Mouse (Mus musculus) bone marrow macrophage, adult 2 months (primary cell): ENCODE data around the gene Tat. TPM values are rescaled to one million over a fixed set of nuclear protein-coding genes. Genes with fewer than 3 reads are reported as not detected.

Experiments
- H3K27ac ChIP-seq: 2 replicates; pipeline ENCODE4 v1.5.1; 2012; ENCODE audit warnings: low read depth, low read length; ENCODE audit not compliant: insufficient read depth
- H3K4me1 ChIP-seq: 2 replicates; pipeline ENCODE4 v1.6.1; 2012; ENCODE audit warnings: low read length; ENCODE audit not compliant: control insufficient read depth, insufficient read depth
- H3K4me3 ChIP-seq: 2 replicates; pipeline ENCODE4 v1.5.1; 2012; ENCODE audit warnings: mild to moderate bottlenecking, low read length, moderate library complexity; ENCODE audit not compliant: insufficient read depth
- CTCF ChIP-seq: IDR thresholded peaks from 2 replicates; pipeline ENCODE4 v1.5.1; 2012; ENCODE audit warnings: low read depth, mild to moderate bottlenecking, low read length, moderate library complexity
- POLR2A ChIP-seq: IDR thresholded peaks from 2 replicates; pipeline ENCODE4 v1.6.1; 2012; ENCODE audit warnings: mild to moderate bottlenecking, low read depth, low read length, borderline replicate concordance
- polyA plus RNA-seq: library from polyadenylated mRNA; stranded (reverse); fragments of >200 nt; gene quantifications from 2 replicates; pipeline ENCODE4 v1.2.4, GENCODE M21; 2012; ENCODE audit not compliant: missing spikeins, insufficient read depth, insufficient read length

Gene Tat
- polyA plus RNA-seq, 1 experiment, result not detected

DNA sequence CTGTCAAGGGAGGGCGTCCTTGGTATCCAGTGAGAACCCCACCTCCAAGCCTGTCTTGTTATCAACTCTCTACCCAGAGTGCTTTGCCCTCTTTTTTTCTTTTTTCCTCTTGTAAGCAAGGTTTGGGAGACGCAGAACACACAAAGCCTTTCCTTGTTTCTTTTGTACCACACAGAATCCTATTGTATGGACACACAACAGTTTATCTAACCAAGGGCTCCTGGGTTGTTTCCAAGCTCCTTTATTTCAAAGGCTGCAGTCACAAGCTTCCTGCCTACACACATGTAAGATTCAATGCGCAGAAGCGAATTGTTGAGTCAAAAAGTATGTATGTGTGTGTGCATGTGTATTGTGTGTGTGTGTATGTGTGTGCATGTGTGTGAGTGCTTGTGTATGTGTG, 44.1 kb downstream of the Tat start:
- Histone ChIP-seq H3K27ac (no peak overlapping the region), H3K4me1 (no peaks in the 10 kb centered on the region), H3K4me3 (no peak overlapping the region)
- TF ChIP-seq POLR2A (no peak), CTCF (no peak)

GRCm38 (mm10) chr8:110036156-110036555, 45.9 kb downstream of the Tat start:
- no peak overlapping the region for H3K4me3 ChIP-seq
- no peak overlapping the region for H3K27ac ChIP-seq
- no peaks in the 10 kb centered on the region for H3K4me1 ChIP-seq
- no peak for TF ChIP-seq POLR2A
- no peak for TF ChIP-seq CTCF

DNA sequence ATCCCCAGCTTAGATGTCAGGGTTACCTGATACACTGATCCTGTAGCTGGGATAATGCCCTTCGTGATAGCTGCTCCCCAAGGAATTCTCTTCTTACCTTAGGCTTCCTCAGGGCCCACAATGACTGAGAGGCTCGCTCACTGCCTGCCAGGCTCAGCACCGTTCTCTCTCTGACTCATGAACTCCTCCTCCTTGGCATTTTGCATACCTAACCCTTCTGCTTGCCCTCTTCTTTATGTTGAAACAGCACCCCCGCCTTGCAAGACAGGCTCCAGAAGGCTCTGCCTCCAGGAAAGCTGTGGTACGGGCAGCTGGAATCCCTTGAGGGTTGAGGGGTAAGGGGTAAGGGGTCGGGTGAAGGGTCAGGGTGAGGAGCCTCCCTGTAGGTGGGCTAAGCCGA, 49.0 kb downstream of the Tat start:
- no peak overlapping the region for H3K4me3 ChIP-seq
- TF ChIP-seq CTCF, result no peak
- no peak for TF ChIP-seq POLR2A
- no peaks in the 10 kb centered on the region for H3K4me1 ChIP-seq
- no peak overlapping the region for H3K27ac ChIP-seq

DNA sequence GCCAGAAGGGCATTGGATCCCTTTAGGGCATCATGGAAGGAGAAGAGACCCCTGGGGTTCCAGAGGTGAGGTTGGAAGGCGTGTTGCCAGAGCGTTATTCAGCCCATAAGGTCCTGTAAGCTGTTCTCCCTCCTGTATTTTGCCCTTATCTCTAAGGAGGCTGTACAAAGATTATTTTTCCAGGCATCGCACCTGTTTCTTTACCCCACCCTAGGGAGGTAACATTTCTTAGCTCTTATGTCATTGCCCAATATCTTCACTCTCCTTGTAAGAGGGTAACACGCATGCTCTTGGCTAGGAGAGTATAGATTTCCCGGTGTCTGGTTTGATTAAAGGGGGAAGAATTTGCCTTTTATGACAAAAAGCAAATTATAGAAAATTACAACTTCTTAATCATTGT, 49.4 kb downstream of the Tat start, which contains the start of gene Chst4:
TSS of gene Chst4 (minus strand) at position 82 of the 400 bp plus-strand sequence.
- TF ChIP-seq CTCF (no peak), POLR2A (no peak)

DNA sequence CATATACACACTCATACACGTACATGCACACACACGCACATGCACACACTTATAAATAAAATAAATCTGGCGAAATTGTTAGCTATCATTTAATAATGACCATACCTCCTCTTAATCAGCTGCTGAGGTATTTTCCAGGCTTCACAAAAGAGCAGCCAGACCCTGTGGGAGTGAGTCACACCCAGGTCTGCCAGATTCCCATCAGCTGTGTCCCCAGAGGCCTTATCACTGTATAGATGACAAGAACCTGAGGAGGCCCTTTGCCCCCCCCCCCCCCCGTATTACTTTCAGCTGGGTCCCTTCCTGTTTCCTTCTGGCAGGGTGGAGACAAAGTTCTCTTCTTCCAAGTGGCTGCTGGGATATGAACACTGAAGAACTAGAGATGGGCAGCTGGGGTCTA, 50.3 kb downstream of the Tat start:
- Histone ChIP-seq H3K4me3 (no peak overlapping the region), H3K4me1 (no peaks in the 10 kb centered on the region), H3K27ac (no peak overlapping the region)
- TF ChIP-seq POLR2A, result no peak
- no peak for TF ChIP-seq CTCF

More for the DNA sequence above, 49.4 kb downstream of the Tat start, which contains the start of gene Chst4:
- Histone ChIP-seq H3K27ac (no peak within 1 kb of the TSS), H3K4me1 (no peaks in the 10 kb centered on the region), H3K4me3 (no peak within 1 kb of the TSS)

Other genes starting within 250 kb of the Tat start
- 80.9 and 91.2 TPM in 2 replicates for gene Ap1g1, start 211.9 kb upstream of the Tat start, polyA plus RNA-seq
- gene Phlpp2, start 121.9 kb upstream of the Tat start, polyA plus RNA-seq, result 2.8 and 4.0 TPM in 2 replicates
- gene Marveld3, start 28.2 kb upstream of the Tat start, polyA plus RNA-seq, result not detected in 2 replicates
- not detected in 2 replicates for gene Chst4, start 49.3 kb downstream of the Tat start, polyA plus RNA-seq
- not detected in 2 replicates for gene Zfp612, start 89.3 kb downstream of the Tat start, polyA plus RNA-seq
- gene Gm21964, start 110.8 kb downstream of the Tat start, polyA plus RNA-seq, result not detected in 2 replicates
- gene Gm17720, start 112.3 kb downstream of the Tat start, polyA plus RNA-seq, result not detected in 2 replicates
- not detected in 2 replicates for gene Calb2, start 177.8 kb downstream of the Tat start, polyA plus RNA-seq
- gene Cmtr2, start 225.2 kb downstream of the Tat start, polyA plus RNA-seq, result 5.1 and 5.2 TPM in 2 replicates